Mouse (Mus musculus) E14TG2a.4 (cell line): Measurements from ENCODE around the gene Trim25.

Experiments used
- H3K27me3 ChIP-seq: 2 replicates; pipeline ENCODE4 v1.6.1; 2014; ENCODE audit warnings: low read length, control low read depth; ENCODE audit not compliant: insufficient read depth
- H3K36me3 ChIP-seq: 2 replicates; pipeline ENCODE4 v1.6.1; 2014; ENCODE audit warnings: low read length, control low read depth; ENCODE audit not compliant: insufficient read depth
- H3K4me1 ChIP-seq: replicated peaks from 2 replicates; pipeline ENCODE4 v1.6.1; 2014; ENCODE audit warnings: low read depth, low read length, control low read depth
- H3K4me3 ChIP-seq: replicated peaks from 2 replicates; pipeline ENCODE4 v1.5.1; 2014; ENCODE audit warnings: mild to moderate bottlenecking, low read length
- H3K9me3 ChIP-seq: 2 replicates; pipeline ENCODE4 v1.6.1; 2014; ENCODE audit warnings: low read length, control low read depth
- CTCF ChIP-seq: conservative IDR thresholded peaks from 2 replicates; pipeline ENCODE4 v1.5.1; 2014; ENCODE audit warnings: low read length
- NANOG ChIP-seq: IDR thresholded peaks from 2 replicates; pipeline ENCODE4 v1.6.1; 2014; ENCODE audit warnings: borderline replicate concordance, low read length, mixed read lengths
- POU5F1 ChIP-seq: IDR thresholded peaks from 2 replicates; pipeline ENCODE4 v1.6.1; 2014; ENCODE audit warnings: low read length, borderline replicate concordance

The Trim25 gene

GRCm38 (mm10) chr11:89067301-89067822 lies 68.2 kb downstream of the Trim25 start:
- Histone ChIP-seq H3K36me3 (no peaks in the 10 kb centered on the region), H3K4me3 (peak overlapping the region; percentile 57), H3K9me3 (no peaks in the 10 kb centered on the region), H3K4me1 (peaks cover 72% of the 10 kb centered on the region), H3K27me3 (no peaks in the 10 kb centered on the region)
- TF ChIP-seq POU5F1 (no peak), CTCF (no peak), NANOG (no peak)

- H3K4me3 ChIP-seq: peak overlapping the region; percentile 57
- no peaks in the 10 kb centered on the region for H3K36me3 ChIP-seq
- H3K4me1 ChIP-seq: peaks cover 72% of the 10 kb centered on the region
- peak; percentile 54; the same call in 1 of the 2 replicates for TF ChIP-seq POU5F1
- TF ChIP-seq CTCF: no peak
- TF ChIP-seq NANOG: peak; percentile 60; the same call in 1 of the 2 replicates
- H3K27me3 ChIP-seq: no peaks in the 10 kb centered on the region
- H3K9me3 ChIP-seq: no peaks in the 10 kb centered on the region
These were observed 68.8 kb downstream of the Trim25 start for GRCm38 (mm10) chr11:89067871-89068490.

- Histone ChIP-seq H3K4me3 (peak overlapping the region; percentile 32; the same call in 1 of the 2 replicates), H3K4me1 (peaks cover 72% of the 10 kb centered on the region), H3K27me3 (no peaks in the 10 kb centered on the region), H3K9me3 (no peaks in the 10 kb centered on the region), H3K36me3 (no peaks in the 10 kb centered on the region)
- no peak for TF ChIP-seq POU5F1
- TF ChIP-seq NANOG: no peak
- no peak for TF ChIP-seq CTCF
These were observed 69.5 kb downstream of the Trim25 start for GRCm38 (mm10) chr11:89068649-89069048.

GRCm38 (mm10) chr11:89069303-89069702 lies 70.1 kb downstream of the Trim25 start:
- Histone ChIP-seq H3K9me3 (no peaks in the 10 kb centered on the region), H3K4me3 (no peak overlapping the region), H3K36me3 (no peaks in the 10 kb centered on the region), H3K27me3 (no peaks in the 10 kb centered on the region), H3K4me1 (peaks cover 70% of the 10 kb centered on the region)
- TF ChIP-seq CTCF (peak; percentile 71; the same call in 1 of the 2 replicates), POU5F1 (no peak)
